Mouse (Mus musculus) cerebral cortex, adult 2 months (tissue): ENCODE results near the gene Wasf3.

ENCODE experiments used
- whole genome bisulfite sequencing: fragments of 180-500 bp; shearing (Covaris S2); methylation state at CpG from one replicate; pipeline ENCODE4 v1.1.7; 2018; 5-methylcytosine and 5-hydroxymethylcytosine counted together

Gene Wasf3

DNA sequence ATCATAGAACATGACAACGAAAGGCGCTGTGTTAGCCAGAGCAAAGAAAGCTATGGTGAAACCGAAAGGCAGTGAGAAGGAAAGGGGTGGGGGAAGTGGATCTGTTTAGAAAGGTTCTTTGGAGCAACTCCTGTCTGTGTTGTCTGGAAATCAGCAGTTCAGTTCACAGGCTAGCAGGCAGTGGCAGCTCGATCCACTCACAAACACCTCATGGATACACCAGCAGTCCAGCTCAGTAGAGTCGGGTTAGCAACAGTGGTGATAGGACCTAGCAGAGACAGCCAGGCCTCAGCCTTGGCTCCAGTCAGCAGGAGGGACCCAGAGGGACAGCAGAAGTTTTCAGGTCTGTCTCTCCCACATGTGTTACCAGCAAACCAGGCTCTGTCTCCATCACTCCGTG lies 16.2 kb downstream of the Wasf3 start:
- WGBS: 85% methylated on average over 6 of the region's 6 CpGs

- WGBS: 60% methylated on average over 11 of the region's 11 CpGs
These were observed 17.5 kb downstream of the Wasf3 start for GRCm38 (mm10) chr5:146402311-146402710.

GRCm38 (mm10) chr5:146403923-146404322 lies 19.1 kb downstream of the Wasf3 start:
- WGBS: 60% methylated on average over 2 of the region's 2 CpGs

GRCm38 (mm10) chr5:146406133-146406532 lies 21.3 kb downstream of the Wasf3 start:
- 100% methylated on average over 1 of the region's 1 CpGs for WGBS

- WGBS: 69% methylated on average over 3 of the region's 3 CpGs
These were observed 23.0 kb downstream of the Wasf3 start for GRCm38 (mm10) chr5:146407791-146408190.

- WGBS: 56% methylated on average over 8 of the region's 8 CpGs
These were observed 23.8 kb downstream of the Wasf3 start for GRCm38 (mm10) chr5:146408604-146409003.

DNA sequence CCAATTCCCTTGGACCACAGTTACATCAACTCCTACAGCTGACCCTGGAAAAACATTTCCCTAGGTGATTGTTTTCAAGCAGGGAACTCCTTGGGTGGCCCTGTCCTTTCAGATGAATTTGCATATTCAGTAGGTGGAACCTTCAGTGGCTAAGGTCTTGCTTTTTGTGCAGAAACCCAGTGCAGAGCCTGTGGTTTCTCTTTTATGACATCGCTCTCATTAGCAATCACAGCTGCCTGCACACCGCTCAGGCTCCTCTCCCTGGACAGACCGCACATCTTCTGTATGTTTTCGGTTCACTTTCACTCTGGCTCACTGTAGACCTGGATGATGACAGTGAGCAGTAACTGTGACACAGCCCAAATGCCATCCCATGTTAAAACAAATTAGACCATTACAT lies 26.0 kb downstream of the Wasf3 start:
- WGBS: 77% methylated on average over 4 of the region's 4 CpGs

- WGBS: 30% methylated on average over 15 of the region's 15 CpGs
These were observed 28.1 kb downstream of the Wasf3 start for GRCm38 (mm10) chr5:146412743-146413430.

DNA sequence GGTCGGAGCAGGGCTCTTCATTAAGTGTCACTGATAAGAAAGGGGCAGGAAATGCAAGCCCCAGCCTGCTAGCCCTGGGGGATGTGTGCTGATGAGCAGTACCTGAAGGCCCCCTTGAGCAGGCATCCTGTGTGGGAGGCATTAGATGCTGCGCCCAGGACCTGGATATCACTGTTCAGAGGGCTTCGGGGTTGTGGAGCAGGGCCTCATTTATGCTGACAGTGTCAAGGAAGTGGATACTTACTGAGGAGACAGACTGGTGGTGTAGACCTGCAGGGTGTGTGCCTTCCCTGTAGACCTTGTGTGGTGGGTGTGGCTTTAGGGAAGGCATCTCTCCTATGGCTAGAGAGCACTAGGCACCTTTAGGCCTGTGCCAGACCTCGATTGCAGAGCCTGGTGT lies 29.8 kb downstream of the Wasf3 start:
- 79% methylated on average over 4 of the region's 4 CpGs for WGBS

GRCm38 (mm10) chr5:146415218-146415617 lies 30.4 kb downstream of the Wasf3 start:
- WGBS: 36% methylated on average over 12 of the region's 12 CpGs

DNA sequence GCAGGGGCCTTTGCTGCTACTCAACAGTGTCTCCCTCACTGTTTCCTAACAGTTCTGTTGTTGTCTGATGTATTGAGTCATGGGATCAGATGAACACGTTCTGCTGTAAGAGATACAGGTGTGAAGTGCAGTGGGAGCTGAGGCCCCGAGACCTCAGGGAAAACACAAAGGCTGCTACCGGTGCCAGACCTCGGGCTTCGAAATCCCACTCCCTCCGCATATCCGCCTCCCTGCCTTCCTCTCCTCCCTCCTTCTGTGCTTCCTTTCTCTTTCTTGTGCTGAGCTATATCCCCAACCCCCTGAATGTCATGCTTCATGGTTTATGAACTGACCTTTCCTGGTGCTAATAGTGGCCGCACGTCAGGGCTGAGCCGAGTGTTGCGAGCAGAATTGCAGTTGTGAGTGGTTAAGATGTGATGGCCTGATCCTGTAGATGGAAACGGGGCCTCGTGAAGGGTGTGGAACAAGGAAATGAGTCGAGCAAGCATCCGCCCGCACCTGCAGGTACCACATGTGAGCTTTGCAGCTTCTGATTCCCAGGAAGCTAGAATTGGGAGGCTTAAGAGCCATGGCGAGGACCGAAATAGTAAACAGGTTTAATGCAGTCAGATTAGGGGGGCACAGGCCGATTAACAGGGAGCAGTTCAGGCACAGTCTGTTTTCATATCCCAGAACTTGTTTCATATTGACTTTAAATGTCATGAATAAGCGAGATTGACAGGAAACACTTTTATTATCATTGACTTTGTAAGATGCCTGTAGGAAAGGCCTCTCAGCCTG lies 31.7 kb downstream of the Wasf3 start:
- 71% methylated on average over 20 of the region's 20 CpGs for WGBS

DNA sequence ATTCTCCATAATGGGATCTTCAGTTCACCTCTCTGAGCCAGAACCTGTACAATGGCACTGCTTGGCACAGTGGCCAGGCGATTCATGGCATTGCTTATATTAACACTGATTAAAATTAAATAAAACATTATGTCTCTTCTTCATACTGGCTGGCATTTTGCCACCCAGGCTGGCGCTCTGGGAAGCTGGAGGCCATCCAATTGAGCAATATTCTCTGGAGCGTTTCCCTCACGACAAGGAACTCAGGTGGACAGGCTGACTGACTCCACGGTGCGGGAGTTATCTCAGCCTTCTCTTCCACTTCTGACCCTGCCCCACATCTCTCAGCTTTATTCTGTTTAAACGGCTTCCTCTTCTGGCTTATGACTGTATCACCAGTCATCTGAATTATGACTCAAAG lies 33.3 kb downstream of the Wasf3 start:
- WGBS: 51% methylated on average over 7 of the region's 7 CpGs

DNA sequence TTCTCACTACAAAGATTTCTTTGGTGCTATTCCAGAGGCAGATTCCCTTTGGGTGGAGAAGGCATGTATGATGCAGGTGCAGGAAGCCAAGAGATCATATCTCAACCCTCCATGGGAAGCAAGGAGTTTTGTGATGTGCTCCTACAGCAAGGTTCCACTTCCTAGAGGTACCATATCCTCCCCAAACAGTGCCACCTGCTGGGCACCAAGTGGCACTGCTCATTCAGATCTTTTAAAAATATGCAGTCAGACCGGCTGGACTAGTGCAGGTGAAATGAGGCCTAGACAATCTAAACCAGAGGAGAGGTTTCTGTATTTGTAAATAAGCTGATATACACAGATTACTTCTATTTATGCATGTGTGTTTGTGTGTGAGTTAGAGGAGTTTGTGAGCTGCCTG lies 35.3 kb downstream of the Wasf3 start:
- WGBS: 69% methylated on average over 1 of the region's 1 CpGs

DNA sequence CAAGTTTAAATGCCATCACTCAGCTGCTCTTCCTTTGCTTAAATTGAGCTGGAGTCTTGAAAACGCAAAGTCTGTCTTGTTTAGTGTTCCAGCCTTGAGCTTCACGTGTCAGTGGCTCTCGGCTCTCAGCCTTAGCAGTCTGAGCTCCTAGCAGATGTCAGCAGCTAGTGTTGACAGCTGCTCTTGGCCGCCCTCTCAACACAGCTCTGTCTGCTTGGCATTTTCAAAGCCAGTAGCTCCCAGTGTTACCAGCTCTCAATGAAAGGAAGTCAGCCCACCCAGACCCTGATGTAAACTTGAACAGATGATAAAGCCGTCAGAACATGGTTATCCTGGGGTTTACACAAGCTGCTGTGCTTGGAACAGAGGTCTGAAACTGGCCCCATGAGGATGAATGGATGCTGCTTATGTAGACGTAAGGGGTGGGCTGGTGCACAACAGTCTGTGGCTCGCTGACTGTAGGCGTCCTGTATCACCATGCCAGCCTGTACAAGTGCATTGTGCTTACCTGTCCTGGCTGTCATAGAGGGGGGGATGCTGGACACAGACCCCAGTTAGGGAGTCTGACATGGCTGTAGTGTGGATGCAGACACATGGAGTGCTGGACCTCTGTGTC lies 40.0 kb downstream of the Wasf3 start:
- 35% methylated on average over 8 of the region's 8 CpGs for WGBS

DNA sequence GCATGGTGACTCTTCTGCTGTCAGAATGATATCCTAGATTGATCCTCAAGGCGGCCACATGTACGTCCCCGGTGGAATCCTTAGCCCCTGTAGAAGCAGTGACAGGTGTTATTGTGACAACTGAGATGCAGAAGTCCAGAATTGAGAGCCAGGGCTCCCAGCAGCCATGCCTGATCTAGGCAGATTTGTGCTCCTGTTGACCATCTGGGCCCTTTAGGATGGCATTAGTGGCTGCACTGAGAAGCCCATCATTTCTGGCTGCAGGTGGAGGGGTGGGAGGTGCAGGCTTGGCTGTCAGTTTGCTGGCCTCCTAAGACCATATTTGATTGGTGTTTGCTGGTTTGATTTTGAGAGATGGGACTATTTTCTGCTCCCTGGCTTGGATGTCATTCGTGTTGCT lies 40.9 kb downstream of the Wasf3 start:
- 80% methylated on average over 4 of the region's 4 CpGs for WGBS

DNA sequence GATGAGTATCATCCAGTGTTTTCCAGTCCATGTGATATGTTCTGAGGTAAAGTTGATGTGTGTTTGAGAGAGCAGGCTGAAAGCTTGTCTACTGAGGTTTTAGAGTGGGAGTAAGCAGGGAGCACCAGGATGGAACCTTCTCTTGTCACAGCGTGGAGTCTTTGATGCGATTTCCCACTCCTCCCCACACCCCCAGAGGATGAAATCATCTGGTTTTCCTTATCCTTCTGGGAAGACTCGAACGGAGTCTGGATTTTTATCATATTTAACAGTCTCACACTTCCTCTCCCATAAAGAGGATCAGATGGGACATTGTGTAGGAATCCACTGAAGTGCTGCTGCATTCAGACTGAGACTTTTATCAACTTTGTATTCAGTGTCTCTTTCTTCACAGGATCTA lies 43.3 kb downstream of the Wasf3 start:
- WGBS: 44% methylated on average over 4 of the region's 4 CpGs

DNA sequence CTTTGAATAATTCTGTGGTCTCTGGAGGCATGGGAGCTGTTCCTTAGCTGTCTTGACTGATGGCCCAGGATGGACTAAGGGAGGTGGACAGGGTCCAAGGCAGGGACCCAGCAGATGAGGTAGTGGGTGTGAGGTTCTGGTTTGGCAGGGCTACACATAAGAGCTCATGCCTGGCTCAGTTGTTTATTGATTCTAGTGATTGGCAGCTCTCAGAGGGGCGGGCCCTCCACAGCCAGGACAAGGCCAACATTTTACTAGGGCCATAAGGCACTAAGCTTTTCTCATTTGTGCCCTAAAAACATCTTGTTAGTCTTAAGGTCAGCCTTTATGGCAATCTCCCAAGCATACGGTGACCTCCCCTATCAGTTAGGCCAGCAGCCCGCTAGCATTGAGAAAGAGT lies 47.0 kb downstream of the Wasf3 start:
- WGBS: 83% methylated on average over 3 of the region's 3 CpGs

- WGBS: 83% methylated on average over 6 of the region's 6 CpGs
These were observed 47.7 kb downstream of the Wasf3 start for GRCm38 (mm10) chr5:146432476-146432875.

DNA sequence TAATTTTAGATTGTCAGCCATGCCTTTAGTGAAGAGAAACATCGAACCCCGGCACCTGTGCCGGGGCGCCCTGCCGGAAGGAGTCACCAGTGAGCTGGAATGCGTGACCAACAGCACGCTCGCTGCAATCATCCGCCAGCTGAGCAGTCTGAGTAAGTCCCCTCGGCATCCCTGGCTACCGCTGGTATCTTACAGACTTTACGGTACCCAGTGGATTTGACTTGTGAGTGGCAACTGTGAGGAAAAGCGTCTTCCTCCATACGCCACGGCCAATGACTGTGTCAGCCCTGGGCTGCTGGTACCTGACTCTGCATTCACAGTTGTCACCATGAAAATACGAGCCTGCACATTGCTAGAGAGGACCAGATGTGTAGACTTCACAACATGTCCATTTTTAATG lies 50.5 kb downstream of the Wasf3 start:
- 95% methylated on average over 16 of the region's 16 CpGs for WGBS

GRCm38 (mm10) chr5:146436796-146437195 lies 52.0 kb downstream of the Wasf3 start:
- 97% methylated on average over 11 of the region's 11 CpGs for whole genome bisulfite sequencing

GRCm38 (mm10) chr5:146439152-146439781 lies 54.5 kb downstream of the Wasf3 start:
- WGBS: 86% methylated on average over 7 of the region's 7 CpGs

- WGBS: 95% methylated on average over 5 of the region's 5 CpGs
These were observed 55.5 kb downstream of the Wasf3 start for GRCm38 (mm10) chr5:146440273-146440672.
